In genomic region chr4:69973566-69973965, GRCm38 (mm10) we compare ENCODE assay signal across 14 mouse cellular contexts.
"Had no signal": no experiment of that assay in that cellular context is flagged by ENCODE, and none has a peak within 500 bp of the region (broad histone marks: within the 10 kb centered on the region; RNA-seq: fewer than 3 reads in every experiment).

No protein-coding gene starts in this region.

- H3K4me2 ChIP-seq: liver, embryonic 11.5 days; liver, embryonic 15.5 days; neural tube, embryonic 12.5 days; stomach, embryonic 15.5 days had no signal

- H3K36me3 ChIP-seq: limb, embryonic 10.5 days; liver, embryonic 15.5 days; neural tube, embryonic 12.5 days; stomach, embryonic 15.5 days had no signal

- H3K9me3 ChIP-seq: limb, embryonic 10.5 days; neural tube, embryonic 12.5 days; stomach, embryonic 15.5 days had no signal

- H3K4me1 ChIP-seq: liver, embryonic 15.5 days; neural tube, embryonic 12.5 days; stomach, embryonic 15.5 days had no signal

- H3K27me3 ChIP-seq: liver, embryonic 15.5 days; neural tube, embryonic 12.5 days; stomach, embryonic 15.5 days had no signal

- H3K9ac ChIP-seq: liver, embryonic 15.5 days; neural tube, embryonic 12.5 days; stomach, embryonic 15.5 days had no signal

- ATAC-seq: lung, postnatal 0 days had no signal

- DNase-seq: kidney, adult 8-10 months; kidney, postnatal 25 days; lung, adult 2 months; lung, postnatal 36 days; right cerebral cortex, postnatal 14 days; thymus, adult 2 months; thymus, postnatal 25 days had no signal

- H3K4me3 ChIP-seq: left cerebral cortex, adult 2 months; limb, embryonic 10.5 days; liver, embryonic 15.5 days; neural tube, embryonic 12.5 days; stomach, embryonic 15.5 days had no signal

- H3K27ac ChIP-seq: left cerebral cortex, adult 2 months; limb, embryonic 10.5 days; liver, embryonic 15.5 days; neural tube, embryonic 12.5 days; stomach, embryonic 15.5 days had no signal
